Mouse (Mus musculus) limb, embryonic 10.5 days (tissue): ENCODE measurements around the gene Mcpt8. TPM values are rescaled to one million over a fixed set of nuclear protein-coding genes. Genes with fewer than 3 reads are reported as not detected.
A peak's percentile ranks its signal among the peaks of the same experiment; 100 is the strongest.
"Not testable (repeated sequence)": the region's sequence is repeated elsewhere in the genome, so short reads cannot be mapped to it uniquely, and the experiment has no call there.

Experiments used
- DNase-seq: peaks from one replicate; pipeline ENCODE4 v3.0.0-alpha.2; 2017; ENCODE audit warnings: low spot score
- H3K27ac ChIP-seq: fragments of 300-500 bp; sonication (generic); 2 replicates; pipeline ENCODE4 v1.5.1; 2016; ENCODE audit warnings: mild to moderate bottlenecking
- H3K27me3 ChIP-seq: fragments of 300-500 bp; sonication (generic); 2 replicates; pipeline ENCODE4 v1.6.1; 2016; ENCODE audit warnings: low read depth, mild to moderate bottlenecking; ENCODE audit not compliant: poor library complexity, severe bottlenecking
- H3K36me3 ChIP-seq: fragments of 300-500 bp; sonication (generic); 2 replicates; pipeline ENCODE4 v1.6.1; 2016; ENCODE audit warnings: mild to moderate bottlenecking, moderate library complexity
- H3K4me1 ChIP-seq: fragments of 300-500 bp; sonication (generic); 2 replicates; pipeline ENCODE4 v1.6.1; 2016
- H3K4me3 ChIP-seq: fragments of 300-500 bp; sonication (generic); 2 replicates; pipeline ENCODE4 v1.5.1; 2016; ENCODE audit warnings: mild to moderate bottlenecking, moderate library complexity
- H3K9me3 ChIP-seq: fragments of 300-500 bp; sonication (generic); replicated peaks from 2 replicates; pipeline ENCODE4 v1.6.1; 2016; ENCODE audit warnings: mild to moderate bottlenecking
- WGBS: fragments of 180-500 bp; shearing (Covaris S2); methylation state at CpG from one replicate; pipeline ENCODE4 v1.1.7; 2016; 5-methylcytosine and 5-hydroxymethylcytosine counted together
- polyA plus RNA-seq: library from polyadenylated mRNA; unstranded; fragments of >200 nt; fragmentation: Nextera tagmentation; extraction: Ambion mirVana; gene quantifications from 2 replicates; pipeline ENCODE4 v1.2.1, GENCODE M21; 2016

Mcpt8 gene
- polyA plus RNA-seq: not detected in 2 replicates

DNA sequence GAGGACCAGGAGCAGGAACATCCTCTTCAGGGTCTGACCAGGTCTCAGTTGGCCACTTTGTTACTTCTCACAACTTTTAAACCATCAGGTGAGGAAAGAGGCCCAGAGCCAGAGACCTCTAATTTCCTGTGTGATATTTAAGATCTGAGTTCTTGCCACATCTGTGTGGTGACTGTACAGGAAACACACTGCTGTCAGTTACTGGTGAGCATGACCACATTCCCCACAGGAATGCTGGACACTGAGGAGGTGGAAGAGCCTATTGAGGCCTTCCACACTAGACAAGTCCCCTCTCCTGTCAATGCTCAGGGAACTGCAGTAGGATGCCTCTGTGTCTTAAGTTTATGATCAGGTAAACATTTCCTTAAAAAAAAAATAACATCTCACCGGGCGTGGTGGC lies at the start of gene Mcpt8:
TSS of gene Mcpt8 (minus strand) at position 107 of the 400 bp plus-strand sequence.
- Histone ChIP-seq H3K27me3 (no peaks in the 10 kb centered on the region), H3K4me1 (no peaks in the 10 kb centered on the region), H3K36me3 (no peaks in the 10 kb centered on the region), H3K4me3 (no peak within 1 kb of the TSS), H3K9me3 (no peaks in the 10 kb centered on the region), H3K27ac (no peak within 1 kb of the TSS)
- 98% methylated on average over 2 of the region's 2 CpGs for WGBS
- no peak for DNase-seq

DNA sequence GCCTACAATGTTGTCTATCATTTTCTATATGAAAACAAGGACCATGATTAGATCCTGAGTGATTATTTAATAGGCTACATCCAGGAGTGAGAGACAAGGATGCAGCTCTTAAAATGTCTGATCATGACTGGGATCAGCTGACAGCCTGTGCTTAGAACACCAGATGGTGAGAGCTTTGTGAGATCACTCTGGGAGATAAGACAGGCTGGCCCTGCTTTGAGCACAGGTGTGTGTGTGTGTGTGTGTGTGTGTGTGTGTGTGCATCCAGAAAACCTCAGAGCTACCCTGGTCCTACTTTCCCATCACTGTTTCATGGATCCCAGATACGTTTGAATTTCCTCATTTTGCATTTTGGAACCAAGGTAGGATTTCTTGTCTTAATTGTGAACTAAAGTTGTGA lies 48.6 kb upstream of the Mcpt8 start:
- not testable (repeated sequence) for H3K9me3 ChIP-seq, H3K27me3 ChIP-seq, H3K4me1 ChIP-seq, H3K4me3 ChIP-seq, DNase-seq, H3K36me3 ChIP-seq, H3K27ac ChIP-seq
- 86% methylated on average over 1 of the region's 1 CpGs for WGBS

DNA sequence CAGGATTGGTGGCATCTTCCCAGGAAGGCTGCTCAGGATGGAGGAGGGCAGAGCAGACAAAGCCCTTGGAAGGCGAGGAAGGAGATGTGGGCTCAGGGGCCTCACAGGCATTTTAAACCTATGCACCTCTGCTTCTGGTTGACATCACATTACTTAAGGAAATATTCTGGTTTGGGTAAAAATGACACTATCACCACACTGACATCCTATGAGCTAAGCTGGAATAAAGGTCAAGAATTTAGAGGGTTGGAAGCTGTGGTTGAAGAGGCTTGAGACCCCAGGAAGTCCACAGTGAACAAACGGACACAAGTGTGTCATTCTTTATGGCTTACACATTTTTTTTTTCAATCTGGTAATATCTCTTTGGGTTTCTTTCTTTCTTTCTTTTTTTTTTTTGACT lies 47.4 kb upstream of the Mcpt8 start, which contains the start of gene Gzmd:
TSS of gene Gzmd (minus strand) at position 101 of the 400 bp plus-strand sequence.
- not testable (repeated sequence) for H3K4me3 ChIP-seq, H3K36me3 ChIP-seq, H3K27ac ChIP-seq, H3K9me3 ChIP-seq, H3K27me3 ChIP-seq, H3K4me1 ChIP-seq, DNase-seq
- WGBS: 87% methylated on average over 2 of the region's 2 CpGs

DNA sequence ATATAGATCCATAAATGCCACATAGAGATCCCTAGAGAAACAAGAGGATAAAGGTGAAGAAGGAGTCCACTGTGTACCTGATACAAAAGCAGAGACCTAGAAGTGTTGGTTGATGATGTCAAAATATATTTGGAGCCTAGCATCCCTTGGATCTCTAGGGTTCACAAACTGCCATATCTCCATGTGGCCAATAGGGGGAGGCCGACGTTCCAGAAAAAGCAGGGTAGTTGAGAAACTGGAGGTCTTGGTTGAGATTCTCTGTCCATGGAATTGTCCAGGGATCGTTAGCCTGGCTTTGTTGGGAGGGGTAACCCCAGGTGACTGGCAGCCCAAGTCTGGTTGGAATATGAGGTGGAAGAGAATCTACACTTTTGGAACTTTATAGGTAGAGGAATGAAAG lies 43.3 kb upstream of the Mcpt8 start:
- H3K36me3 ChIP-seq: no peaks in the 10 kb centered on the region
- no peaks in the 10 kb centered on the region for H3K27me3 ChIP-seq
- WGBS: 43% methylated on average over 3 of the region's 3 CpGs
- H3K27ac ChIP-seq: no peak overlapping the region
- DNase-seq: peak; percentile 23
- no peaks in the 10 kb centered on the region for H3K4me1 ChIP-seq
- H3K4me3 ChIP-seq: no peak overlapping the region
- no peaks in the 10 kb centered on the region for H3K9me3 ChIP-seq

- no peaks in the 10 kb centered on the region for H3K9me3 ChIP-seq
- H3K4me3 ChIP-seq: no peak overlapping the region
- no peak overlapping the region for H3K27ac ChIP-seq
- no peaks in the 10 kb centered on the region for H3K4me1 ChIP-seq
- no peaks in the 10 kb centered on the region for H3K36me3 ChIP-seq
- H3K27me3 ChIP-seq: no peaks in the 10 kb centered on the region
- WGBS: 86% methylated on average over 3 of the region's 3 CpGs
- no peak for DNase-seq
Observed at GRCm38 (mm10) chr14:56123516-56123915, 38.4 kb upstream of the Mcpt8 start.

DNA sequence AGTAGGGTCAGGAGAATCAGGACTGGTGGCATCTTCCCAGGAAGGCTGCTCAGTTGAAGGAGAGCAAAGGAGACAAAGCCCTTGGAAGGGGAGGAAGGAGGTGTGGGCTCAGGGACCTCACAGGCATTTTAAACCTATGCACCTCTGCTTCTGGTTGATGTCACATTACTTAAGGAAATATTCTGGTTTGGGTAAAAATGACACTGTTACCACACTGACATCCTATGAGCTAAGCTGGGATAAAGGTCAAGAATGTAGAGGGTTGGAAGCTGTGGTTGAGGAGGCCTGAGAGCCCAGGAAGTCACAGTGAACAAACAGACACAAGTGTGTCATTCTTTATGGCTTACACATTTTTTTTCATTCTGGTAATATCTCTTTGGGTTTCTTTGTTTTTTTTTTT lies 35.5 kb upstream of the Mcpt8 start, which contains the start of gene Gzme:
TSS of gene Gzme (minus strand) at position 101 of the 400 bp plus-strand sequence.
- H3K27ac ChIP-seq: no peak within 1 kb of the TSS
- no peak for DNase-seq
- no peak within 1 kb of the TSS for H3K4me3 ChIP-seq
- no peaks in the 10 kb centered on the region for H3K9me3 ChIP-seq
- no peaks in the 10 kb centered on the region for H3K36me3 ChIP-seq
- no peaks in the 10 kb centered on the region for H3K4me1 ChIP-seq
- H3K27me3 ChIP-seq: no peaks in the 10 kb centered on the region

DNA sequence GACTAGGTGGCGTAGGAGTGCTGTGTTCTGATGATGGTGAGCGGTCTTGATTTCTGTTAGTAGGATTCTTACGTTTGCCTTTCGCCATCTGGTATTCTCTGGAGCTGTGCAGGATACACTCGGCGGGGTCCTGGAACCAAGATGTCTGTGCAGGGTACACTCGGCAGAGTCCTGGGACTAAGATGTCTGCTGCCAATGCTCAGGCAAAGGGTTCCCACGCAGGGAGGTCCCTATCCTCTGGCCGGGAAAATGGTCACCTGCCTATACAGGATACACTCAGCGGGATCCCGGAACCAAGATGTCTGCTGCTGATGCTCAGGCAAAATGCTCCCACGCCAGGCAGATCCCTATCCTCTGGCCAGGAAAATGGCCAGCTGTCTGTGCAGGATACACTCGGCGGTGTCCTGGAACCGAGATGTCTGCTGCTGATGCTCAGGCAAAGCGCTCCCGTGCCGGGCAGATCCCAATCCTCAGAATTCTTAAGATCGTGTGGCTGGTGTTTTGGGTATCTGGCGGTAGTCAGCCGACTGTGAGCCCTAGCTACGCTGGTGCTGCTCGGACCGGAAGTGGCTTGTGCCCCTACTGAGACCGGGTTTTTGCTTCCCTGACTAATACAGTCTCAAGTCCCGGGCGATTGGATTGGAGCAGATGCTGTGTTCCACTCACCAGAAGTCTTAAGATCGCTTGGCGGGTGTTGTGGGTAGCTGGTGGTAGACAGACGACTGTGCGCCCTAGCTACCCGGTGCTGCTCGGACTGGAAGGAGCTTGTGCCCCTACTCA lies 30.6 kb upstream of the Mcpt8 start:
- 92% methylated on average over 33 of the region's 33 CpGs for WGBS
- H3K36me3 ChIP-seq, H3K27ac ChIP-seq, H3K9me3 ChIP-seq, H3K27me3 ChIP-seq, H3K4me3 ChIP-seq, H3K4me1 ChIP-seq, DNase-seq: not testable (repeated sequence)

GRCm38 (mm10) chr14:56105447-56106180 lies 20.5 kb upstream of the Mcpt8 start:
- Histone ChIP-seq H3K9me3 (no peaks in the 10 kb centered on the region), H3K4me1 (no peaks in the 10 kb centered on the region), H3K27me3 (no peaks in the 10 kb centered on the region), H3K27ac (no peak overlapping the region), H3K36me3 (no peaks in the 10 kb centered on the region), H3K4me3 (no peak overlapping the region)
- DNase-seq: no peak
- WGBS: 85% methylated on average over 13 of the region's 13 CpGs

- Histone ChIP-seq H3K36me3 (no peaks in the 10 kb centered on the region), H3K27ac (no peak overlapping the region), H3K9me3 (no peaks in the 10 kb centered on the region), H3K27me3 (no peaks in the 10 kb centered on the region), H3K4me3 (no peak overlapping the region), H3K4me1 (no peaks in the 10 kb centered on the region)
- 93% methylated on average over 5 of the region's 5 CpGs for WGBS
- DNase-seq: no peak
Observed at GRCm38 (mm10) chr14:56105016-56105415, 19.9 kb upstream of the Mcpt8 start.

DNA sequence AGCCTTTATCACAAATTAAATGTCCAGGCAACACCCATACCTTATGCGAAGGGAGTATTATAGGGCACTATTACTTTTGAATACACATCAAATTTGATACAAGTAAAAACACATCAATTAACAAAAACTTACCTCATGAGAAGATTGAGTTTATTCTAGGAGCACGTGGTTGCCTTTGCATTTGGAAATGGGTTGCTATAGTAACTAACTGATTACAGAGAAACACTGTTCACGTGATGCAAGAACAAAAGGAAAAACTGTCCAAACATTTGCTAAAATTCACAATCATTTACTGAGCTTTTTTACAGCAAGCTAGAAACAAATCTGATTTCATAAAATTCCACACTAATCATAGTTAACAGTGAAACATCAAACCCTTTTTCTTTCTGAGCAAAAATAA lies 18.4 kb upstream of the Mcpt8 start:
- Histone ChIP-seq H3K9me3 (no peaks in the 10 kb centered on the region), H3K36me3 (no peaks in the 10 kb centered on the region), H3K4me1 (no peaks in the 10 kb centered on the region), H3K4me3 (no peak overlapping the region), H3K27ac (no peak overlapping the region), H3K27me3 (no peaks in the 10 kb centered on the region)
- DNase-seq: no peak
- 84% methylated on average over 3 of the region's 3 CpGs for WGBS

DNA sequence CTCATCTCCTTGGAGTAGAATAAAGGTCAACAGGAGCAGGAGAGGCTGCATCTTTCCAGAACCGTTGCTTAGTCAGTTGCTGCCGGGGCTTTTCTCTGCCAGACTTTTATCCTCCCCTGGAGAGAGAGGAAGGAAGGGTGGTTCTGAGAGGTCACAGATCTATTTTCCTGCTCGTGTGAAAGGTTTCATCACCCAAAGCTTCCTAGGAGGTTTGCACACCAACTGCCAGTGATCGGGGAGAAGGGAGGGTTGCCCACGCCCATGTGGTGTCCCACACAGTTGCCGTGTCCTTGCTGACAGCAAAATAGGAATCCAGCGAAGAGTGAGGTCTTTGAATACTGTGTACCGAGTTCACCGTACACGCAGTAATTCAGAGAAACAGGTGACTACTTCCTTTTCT lies 17.3 kb upstream of the Mcpt8 start, which contains the start of gene Ctsg:
TSS of gene Ctsg (minus strand) at position 189 of the 400 bp plus-strand sequence.
- Histone ChIP-seq H3K4me1 (no peaks in the 10 kb centered on the region), H3K36me3 (no peaks in the 10 kb centered on the region), H3K4me3 (no peak within 1 kb of the TSS), H3K9me3 (no peaks in the 10 kb centered on the region), H3K27ac (no peak within 1 kb of the TSS), H3K27me3 (no peaks in the 10 kb centered on the region)
- 85% methylated on average over 10 of the region's 10 CpGs for WGBS
- DNase-seq: no peak

DNA sequence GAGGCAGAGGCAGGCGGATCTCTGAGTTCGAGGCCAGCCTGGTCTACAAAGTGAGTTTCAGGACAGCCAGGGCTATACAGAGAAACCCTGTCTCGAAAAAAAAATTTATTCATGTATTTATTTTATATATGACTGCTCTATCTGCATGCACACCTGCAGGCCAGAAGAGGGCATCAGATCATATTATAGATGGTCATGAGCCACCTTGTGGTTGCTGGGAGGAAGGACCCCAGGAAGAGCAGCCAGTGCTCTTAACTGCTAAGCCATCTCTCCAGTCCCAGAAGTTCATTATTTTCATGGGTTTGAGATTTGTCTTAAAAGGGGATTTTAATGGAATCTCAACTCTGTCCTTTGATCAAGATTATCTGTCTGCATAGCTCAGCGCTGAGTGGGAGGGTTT lies 13.9 kb upstream of the Mcpt8 start:
- H3K4me3 ChIP-seq: no peak overlapping the region
- H3K27ac ChIP-seq: no peak overlapping the region
- H3K4me1 ChIP-seq: no peaks in the 10 kb centered on the region
- H3K36me3 ChIP-seq: no peaks in the 10 kb centered on the region
- 80% methylated on average over 4 of the region's 4 CpGs for WGBS
- DNase-seq: no peak
- H3K9me3 ChIP-seq: no peaks in the 10 kb centered on the region
- H3K27me3 ChIP-seq: no peaks in the 10 kb centered on the region

- no peak overlapping the region for H3K4me3 ChIP-seq
- WGBS: 85% methylated on average over 1 of the region's 1 CpGs
- H3K36me3 ChIP-seq: no peaks in the 10 kb centered on the region
- no peaks in the 10 kb centered on the region for H3K27me3 ChIP-seq
- DNase-seq: no peak
- H3K9me3 ChIP-seq: no peaks in the 10 kb centered on the region
- H3K4me1 ChIP-seq: no peaks in the 10 kb centered on the region
- no peak overlapping the region for H3K27ac ChIP-seq
Observed at GRCm38 (mm10) chr14:56097597-56097996, 12.5 kb upstream of the Mcpt8 start.
